Mouse (Mus musculus): Measurements from ENCODE around the gene Plekhb1. TPM values are rescaled to one million over a fixed set of nuclear protein-coding genes. Genes with fewer than 3 reads are reported as not detected.
A peak's percentile ranks its signal among the peaks of the same experiment; 100 is the strongest.

The Plekhb1 gene
- polyA plus RNA-seq, 1 experiment from 2014 or later, result 8.7 TPM

GRCm38 (mm10) chr7:100637657-100638056 is 24.6 kb downstream of the Plekhb1 start:
- no peak overlapping the region for H3K4me3 ChIP-seq (ENCODE audit: low read depth, low read length)
- H3K4me1 ChIP-seq (replicated peaks; ENCODE audit: control insufficient read depth, insufficient read depth), result no peaks in the 10 kb centered on the region
- DNase-seq (ENCODE audit: low spot score), result peak; percentile 43
- H3K9me3 ChIP-seq (ENCODE audit: control insufficient read depth, low read length), result no peaks in the 10 kb centered on the region
- H3K27me3 ChIP-seq (ENCODE audit: control insufficient read depth, insufficient read depth, low read length), result no peaks in the 10 kb centered on the region
- ATAC-seq (ENCODE audit: low FRiP score, low TSS enrichment), result 0 out of 2 replicates have a peak, but pooled peaks have one; percentile 56
- peaks cover 3% of the 10 kb centered on the region; the same call in 1 of the 2 replicates for H3K36me3 ChIP-seq (ENCODE audit: control insufficient read depth, insufficient read depth, low read length)
- 5% methylated on average over 1 of the region's 1 CpGs for WGBS
- H3K27ac ChIP-seq (replicated peaks), result no peak overlapping the region
- H3K9ac ChIP-seq (ENCODE audit: low read length), result no peak overlapping the region
- H3K4me2 ChIP-seq (replicated peaks; ENCODE audit: low read depth), result no peak overlapping the region
- TF ChIP-seq CTCF (IDR thresholded peaks at IDR 0.05; ENCODE audit: low read depth), result peak; percentile 74
- no peak for TF ChIP-seq EP300 (optimal IDR thresholded peaks at IDR 0.05)

GRCm38 (mm10) chr7:100624538-100624937 is 37.7 kb downstream of the Plekhb1 start:
- H3K4me2 ChIP-seq (replicated peaks; ENCODE audit: low read depth), result no peak overlapping the region
- H3K9ac ChIP-seq (ENCODE audit: low read length), result no peak overlapping the region
- H3K36me3 ChIP-seq (ENCODE audit: control insufficient read depth, insufficient read depth, low read length), result no peaks in the 10 kb centered on the region
- 87% methylated on average over 3 of the region's 3 CpGs for WGBS
- ATAC-seq (ENCODE audit: low FRiP score, low TSS enrichment), result no peak
- TF ChIP-seq EP300 (optimal IDR thresholded peaks at IDR 0.05), result no peak
- no peak for TF ChIP-seq CTCF (IDR thresholded peaks at IDR 0.05; ENCODE audit: low read depth)
- no peaks in the 10 kb centered on the region for H3K27me3 ChIP-seq (ENCODE audit: control insufficient read depth, insufficient read depth, low read length)
- H3K4me1 ChIP-seq (replicated peaks; ENCODE audit: control insufficient read depth, insufficient read depth), result no peaks in the 10 kb centered on the region
- no peak for DNase-seq (ENCODE audit: low spot score)
- H3K9me3 ChIP-seq (ENCODE audit: control insufficient read depth, low read length), result no peaks in the 10 kb centered on the region
- H3K27ac ChIP-seq (replicated peaks), result no peak overlapping the region
- H3K4me3 ChIP-seq (ENCODE audit: low read depth, low read length), result no peak overlapping the region

GRCm38 (mm10) chr7:100622277-100622676 is 39.9 kb downstream of the Plekhb1 start:
- Histone ChIP-seq H3K4me1 (replicated peaks; ENCODE audit: control insufficient read depth, insufficient read depth) (no peaks in the 10 kb centered on the region), H3K4me3 (ENCODE audit: low read depth, low read length) (no peak overlapping the region), H3K9me3 (ENCODE audit: control insufficient read depth, low read length) (no peaks in the 10 kb centered on the region), H3K9ac (ENCODE audit: low read length) (no peak overlapping the region), H3K36me3 (ENCODE audit: control insufficient read depth, insufficient read depth, low read length) (no peaks in the 10 kb centered on the region), H3K27ac (replicated peaks) (no peak overlapping the region), H3K27me3 (ENCODE audit: control insufficient read depth, insufficient read depth, low read length) (no peaks in the 10 kb centered on the region), H3K4me2 (replicated peaks; ENCODE audit: low read depth) (no peak overlapping the region)
- DNase-seq (ENCODE audit: low spot score) (no peak), ATAC-seq (ENCODE audit: low FRiP score, low TSS enrichment) (no peak)
- WGBS, result 67% methylated on average over 2 of the region's 2 CpGs
- no peak for TF ChIP-seq EP300 (optimal IDR thresholded peaks at IDR 0.05)
- peak; percentile 52 for TF ChIP-seq CTCF (IDR thresholded peaks at IDR 0.05; ENCODE audit: low read depth)

- Histone ChIP-seq H3K4me2 (replicated peaks; ENCODE audit: low read depth) (no peak overlapping the region), H3K27me3 (ENCODE audit: control insufficient read depth, insufficient read depth, low read length) (no peaks in the 10 kb centered on the region), H3K4me3 (ENCODE audit: low read depth, low read length) (no peak overlapping the region), H3K4me1 (replicated peaks; ENCODE audit: control insufficient read depth, insufficient read depth) (no peaks in the 10 kb centered on the region), H3K9ac (ENCODE audit: low read length) (no peak overlapping the region), H3K9me3 (ENCODE audit: control insufficient read depth, low read length) (no peaks in the 10 kb centered on the region), H3K27ac (replicated peaks) (no peak overlapping the region), H3K36me3 (ENCODE audit: control insufficient read depth, insufficient read depth, low read length) (no peaks in the 10 kb centered on the region)
- WGBS, result 92% methylated on average over 4 of the region's 4 CpGs
- no peak for ATAC-seq (ENCODE audit: low FRiP score, low TSS enrichment)
- no peak for TF ChIP-seq EP300 (optimal IDR thresholded peaks at IDR 0.05)
- no peak for TF ChIP-seq CTCF (IDR thresholded peaks at IDR 0.05; ENCODE audit: low read depth)
- DNase-seq (ENCODE audit: low spot score), result no peak
These were observed 45.9 kb downstream of the Plekhb1 start for GRCm38 (mm10) chr7:100616121-100616857.

GRCm38 (mm10) chr7:100608910-100609309 is 53.3 kb downstream of the Plekhb1 start:
- DNase-seq (ENCODE audit: low spot score) (no peak), ATAC-seq (ENCODE audit: low FRiP score, low TSS enrichment) (no peak)
- no peaks in the 10 kb centered on the region for H3K27me3 ChIP-seq (ENCODE audit: control insufficient read depth, insufficient read depth, low read length)
- peak overlapping the region; percentile 87 for H3K4me2 ChIP-seq (replicated peaks; ENCODE audit: low read depth)
- H3K4me3 ChIP-seq (ENCODE audit: low read depth, low read length), result peak overlapping the region; percentile 99
- H3K9me3 ChIP-seq (ENCODE audit: control insufficient read depth, low read length), result no peaks in the 10 kb centered on the region
- TF ChIP-seq CTCF (IDR thresholded peaks at IDR 0.05; ENCODE audit: low read depth) (no peak), EP300 (optimal IDR thresholded peaks at IDR 0.05) (no peak)
- peak overlapping the region; percentile 99 for H3K9ac ChIP-seq (ENCODE audit: low read length)
- WGBS, result 13% methylated on average over 4 of the region's 4 CpGs
- peak overlapping the region; percentile 100; the same call in 1 of the 2 replicates for H3K27ac ChIP-seq (replicated peaks)
- no peaks in the 10 kb centered on the region for H3K36me3 ChIP-seq (ENCODE audit: control insufficient read depth, insufficient read depth, low read length)
- no peaks in the 10 kb centered on the region for H3K4me1 ChIP-seq (replicated peaks; ENCODE audit: control insufficient read depth, insufficient read depth)

DNA sequence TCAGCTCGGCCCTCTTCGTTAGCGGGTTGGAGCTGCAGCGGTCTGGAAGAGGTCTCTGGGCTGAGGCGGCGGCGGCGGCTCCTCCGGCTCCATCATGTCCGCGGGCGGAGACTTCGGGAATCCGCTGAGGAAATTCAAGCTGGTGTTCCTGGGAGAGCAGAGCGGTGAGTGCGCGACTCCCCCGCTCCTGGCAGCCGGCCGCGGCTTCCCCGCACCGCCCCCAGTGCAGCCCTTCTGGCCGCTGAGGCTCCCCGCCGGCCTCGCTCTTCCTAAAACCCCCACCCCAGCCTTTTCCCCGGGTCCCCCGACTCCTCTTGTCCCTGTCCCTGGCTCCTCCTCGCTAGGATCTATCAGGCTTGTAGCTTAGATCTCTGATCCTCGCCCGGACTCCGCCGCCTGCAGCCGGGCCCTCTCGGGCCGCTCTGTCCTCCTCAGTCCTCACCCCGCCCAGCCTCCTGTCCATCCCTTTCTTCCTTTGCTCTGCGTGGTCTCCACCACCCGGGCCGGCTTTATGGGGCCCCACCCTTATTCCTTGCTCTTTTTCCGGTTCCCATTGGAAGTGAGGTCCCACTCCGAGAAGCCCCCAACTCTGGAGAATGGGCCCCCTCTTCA is 54.0 kb downstream of the Plekhb1 start, which contains the start of gene Mrpl48:
Mrpl48 (minus strand) TSS at position 172 of the 612 bp plus-strand sequence.
- H3K9ac ChIP-seq (ENCODE audit: low read length), result peak within 1 kb of the TSS; percentile 99
- H3K4me3 ChIP-seq (ENCODE audit: low read depth, low read length), result peak within 1 kb of the TSS; percentile 99
- H3K36me3 ChIP-seq (ENCODE audit: control insufficient read depth, insufficient read depth, low read length), result no peaks in the 10 kb centered on the region
- peak within 1 kb of the TSS; percentile 100 for H3K27ac ChIP-seq (replicated peaks)
- WGBS, result under 1% methylated on average over 31 of the region's 43 CpGs
- H3K4me1 ChIP-seq (replicated peaks; ENCODE audit: control insufficient read depth, insufficient read depth), result no peaks in the 10 kb centered on the region
- no peaks in the 10 kb centered on the region for H3K27me3 ChIP-seq (ENCODE audit: control insufficient read depth, insufficient read depth, low read length)
- DNase-seq (ENCODE audit: low spot score) (peak; percentile 64), ATAC-seq (ENCODE audit: low FRiP score, low TSS enrichment) (peak; percentile 20)
- TF ChIP-seq EP300 (optimal IDR thresholded peaks at IDR 0.05) (no peak), CTCF (IDR thresholded peaks at IDR 0.05; ENCODE audit: low read depth) (no peak)
- H3K9me3 ChIP-seq (ENCODE audit: control insufficient read depth, low read length), result no peaks in the 10 kb centered on the region
- H3K4me2 ChIP-seq (replicated peaks; ENCODE audit: low read depth), result peak within 1 kb of the TSS; percentile 87
